Mouse (Mus musculus): Measurements from ENCODE around the gene Ube2ql1. TPM values are rescaled to one million over a fixed set of nuclear protein-coding genes. Genes with fewer than 3 reads are reported as not detected.

Gene Ube2ql1
- total RNA-seq (2021) = 100 to 1,000 TPM; 201 to 208 TPM
- long read RNA-seq, transcript Ube2ql1-201 (2 exons, 2,674 nt) = major isoform, 195 of 207 reads
- long read RNA-seq, partial matches to known transcripts = 0 of 207 reads
- long read RNA-seq, other reads (novel, unspliced or antisense) = 12 of 207 reads

DNA sequence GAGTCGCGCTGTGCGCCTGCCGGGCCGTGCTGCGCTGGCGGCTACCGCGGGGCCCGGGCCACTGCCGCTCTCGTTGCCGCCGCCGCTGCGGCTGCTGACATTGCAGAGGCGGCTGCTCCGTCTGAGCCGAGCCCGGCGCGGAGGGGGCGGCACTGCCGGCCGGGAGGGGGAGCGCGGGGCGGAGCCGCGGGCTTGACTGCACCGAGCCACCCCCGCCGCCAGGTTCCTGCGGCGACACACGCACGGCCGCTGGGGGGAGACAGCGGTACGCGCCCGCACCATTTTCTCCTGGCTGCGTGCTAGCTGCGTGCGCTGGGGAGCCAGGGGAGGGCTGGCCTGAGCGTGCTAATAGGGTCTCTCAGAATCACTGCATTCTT, at the start of gene Ube2ql1:
Gene Ube2ql1 (minus strand): TSS at position 131 of the 377 bp plus-strand sequence.
- DNase-seq (ENCODE audit: low spot score in 2 of 2) = peak; percentile 95 to 97

DNA sequence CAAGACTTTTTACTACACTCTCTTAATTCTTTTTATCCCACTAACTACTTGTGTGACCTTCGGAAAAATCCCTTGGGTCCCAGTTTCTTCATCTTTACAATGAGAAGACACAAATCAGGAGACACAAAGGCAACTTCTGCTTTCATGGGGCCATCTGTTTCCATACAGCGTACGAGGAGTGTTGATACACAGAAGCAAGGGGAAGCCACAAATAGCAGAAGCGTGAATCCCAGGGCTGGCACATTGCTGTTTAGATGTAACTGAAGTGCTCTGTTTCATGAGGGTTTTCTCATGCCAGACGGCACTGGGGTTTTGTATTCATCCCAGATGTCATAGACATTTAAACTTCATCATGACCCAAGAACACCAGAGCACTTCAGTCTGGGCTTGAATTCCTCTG, 49.0 kb upstream of the Ube2ql1 start:
- no peak for DNase-seq (ENCODE audit: low spot score in 2 of 2)

DNA sequence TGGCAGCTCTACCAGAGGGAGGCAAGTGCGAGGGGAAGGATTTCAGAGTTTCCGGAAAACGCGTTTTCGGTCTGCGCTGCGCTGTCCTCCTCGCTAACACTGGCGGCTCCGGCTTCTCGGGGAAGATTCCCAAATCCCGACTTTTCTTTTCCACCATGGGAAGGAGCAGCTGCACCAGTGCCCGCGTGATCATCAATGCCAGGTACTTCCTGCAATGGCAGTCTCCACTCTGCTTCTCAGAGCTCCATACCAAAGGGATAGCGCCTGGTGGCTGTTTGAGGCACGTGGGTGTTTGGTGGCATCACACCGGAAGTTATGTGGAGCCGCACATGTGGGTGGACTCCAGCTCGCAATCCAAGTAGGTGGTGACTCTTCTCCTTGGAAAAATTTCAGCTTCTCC, 38.5 kb upstream of the Ube2ql1 start:
- DNase-seq (ENCODE audit: low spot score in 2 of 2) = peak in 1 of 2 experiments; percentile 32

DNA sequence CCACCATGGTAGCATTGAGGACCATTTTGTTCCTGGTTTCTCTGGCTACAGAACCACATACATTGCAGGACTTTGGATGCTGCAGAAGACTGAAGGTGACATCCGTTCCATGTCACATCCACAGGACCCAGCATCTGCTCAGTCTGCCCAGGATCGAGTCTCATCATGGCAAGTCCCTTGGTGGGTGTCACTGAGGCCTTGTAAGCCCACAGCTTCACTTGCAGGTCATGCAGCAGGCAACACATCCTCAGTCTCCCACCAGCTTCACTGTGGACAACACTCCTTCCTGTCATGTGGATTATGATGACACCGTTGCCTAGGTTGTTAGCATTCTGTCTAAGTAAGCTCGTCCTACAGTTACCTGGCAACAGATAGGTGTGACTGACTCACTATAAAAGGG, 32.7 kb upstream of the Ube2ql1 start:
- no peak for DNase-seq (ENCODE audit: low spot score in 2 of 2)

DNA sequence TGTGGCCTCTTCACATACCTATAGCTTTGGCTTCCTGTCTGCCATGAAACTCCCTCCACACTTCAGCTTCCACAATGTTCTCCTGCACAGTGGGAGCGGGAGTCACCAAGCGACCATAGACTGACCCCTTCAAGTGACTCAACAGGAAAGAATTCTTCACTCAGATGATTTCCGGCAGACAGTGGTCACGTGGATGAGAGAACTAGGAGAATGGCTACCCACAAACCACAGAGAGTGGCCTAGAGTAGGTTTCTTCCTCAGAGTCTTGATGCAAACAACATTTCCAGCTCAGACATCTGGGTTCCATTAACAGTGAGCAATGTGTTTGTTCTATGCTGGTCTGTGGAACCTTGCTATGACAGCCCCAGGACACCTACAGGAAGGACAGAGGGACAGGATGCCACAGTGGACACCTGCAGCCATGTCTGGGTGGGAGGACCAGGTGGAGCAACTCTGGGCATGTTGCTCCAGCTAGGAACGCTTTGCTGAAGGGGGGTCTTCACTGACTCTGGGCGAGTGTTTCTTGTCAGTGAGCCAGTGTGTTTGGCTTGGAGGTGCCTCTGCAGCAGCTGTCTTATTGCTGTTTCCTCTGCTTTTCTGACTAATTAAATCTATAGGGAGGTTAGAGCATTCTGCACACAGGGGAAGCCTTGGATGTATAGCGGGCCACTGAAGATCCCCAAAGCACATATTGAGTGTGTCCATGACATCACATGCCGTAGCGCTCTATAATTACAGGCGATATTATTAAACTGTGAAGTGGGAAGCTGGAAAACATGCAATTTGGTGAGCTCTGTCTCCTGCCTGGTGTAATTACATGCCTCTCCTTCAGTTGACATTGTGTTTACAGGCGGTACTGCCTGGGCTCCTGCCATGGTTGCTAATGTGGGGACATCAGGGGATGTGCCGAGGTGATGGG, 31.1 kb upstream of the Ube2ql1 start:
- DNase-seq (ENCODE audit: low spot score in 2 of 2) = no peak

DNA sequence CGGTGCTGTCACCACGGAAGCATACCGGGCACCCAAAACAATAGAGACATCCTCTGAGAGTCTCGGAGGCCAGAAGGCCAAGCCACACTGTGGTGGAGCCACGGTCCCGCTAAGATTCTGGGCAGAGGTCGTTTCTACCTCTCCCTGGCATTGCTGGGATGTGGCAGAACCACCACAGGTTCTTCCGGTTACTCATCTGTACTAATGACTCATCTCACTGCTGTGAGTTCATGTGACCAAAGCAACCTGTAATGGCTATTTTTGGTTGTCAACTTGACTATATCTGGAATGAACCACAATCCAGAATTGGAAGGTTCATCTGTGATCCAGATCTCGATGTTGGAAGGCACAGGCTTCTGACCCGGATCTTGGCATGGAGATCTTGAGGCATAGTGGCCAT, 28.5 kb upstream of the Ube2ql1 start:
- no peak for DNase-seq (ENCODE audit: low spot score in 2 of 2)

DNA sequence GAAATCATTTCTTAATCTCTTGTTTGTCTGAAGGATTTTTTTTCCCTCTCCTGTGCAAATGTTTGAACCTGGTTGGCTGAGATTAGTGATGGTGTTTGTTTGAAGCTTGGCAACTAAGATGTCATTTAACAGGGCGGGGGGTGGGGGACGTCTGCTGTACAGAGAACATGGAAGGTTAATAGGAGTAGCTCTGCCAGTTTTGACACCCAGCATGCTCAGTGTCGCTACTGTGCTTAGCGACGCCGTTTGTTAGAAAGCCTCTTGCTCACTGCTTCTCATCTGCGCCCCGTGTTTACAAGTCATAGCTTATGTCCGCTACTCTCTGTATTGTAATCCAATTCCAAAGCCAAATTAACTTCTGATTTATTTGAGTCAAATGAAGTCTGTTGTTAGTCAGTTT, 25.0 kb upstream of the Ube2ql1 start:
- DNase-seq (ENCODE audit: low spot score in 2 of 2) = no peak

DNA sequence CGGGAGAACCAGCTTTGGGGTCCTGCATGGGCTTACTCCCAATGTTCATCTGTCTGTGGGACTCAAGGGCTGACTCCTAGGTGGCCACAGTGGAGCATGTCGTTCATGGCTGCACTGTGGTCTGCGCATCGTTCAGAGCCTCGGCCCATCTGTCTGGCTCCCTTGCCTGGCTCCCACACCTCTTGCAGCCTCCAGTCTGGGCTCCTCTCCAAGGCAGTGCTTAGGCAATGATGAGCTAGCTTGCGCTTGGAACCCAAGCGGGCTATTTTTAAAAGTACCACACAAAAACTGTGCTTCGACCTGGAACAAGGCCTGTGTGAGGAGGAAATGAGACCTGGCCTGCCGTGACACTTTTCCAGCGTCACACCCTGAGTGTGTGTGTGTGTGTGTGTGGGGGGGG, 21.7 kb upstream of the Ube2ql1 start:
- peak; percentile 77 to 78 for DNase-seq (ENCODE audit: low spot score in 2 of 2)

DNA sequence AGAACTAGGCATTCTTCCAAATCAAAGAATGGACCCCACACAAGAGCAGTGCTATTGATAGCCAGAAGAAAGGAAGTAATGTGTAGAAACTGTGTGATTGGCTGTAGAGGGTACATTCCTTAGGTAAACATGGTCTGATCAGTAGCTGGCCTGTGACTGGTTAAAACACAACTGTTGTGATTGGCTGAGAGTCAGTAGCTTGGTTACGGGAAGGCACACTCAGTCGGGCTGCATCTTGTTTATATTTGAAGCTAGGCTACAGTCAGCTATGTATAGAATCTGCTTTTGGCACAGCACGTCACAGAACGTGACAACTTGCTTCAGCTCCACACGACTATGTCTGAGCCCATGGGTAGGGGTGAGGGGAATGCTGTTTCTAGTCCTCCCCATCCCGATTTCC, 19.3 kb upstream of the Ube2ql1 start:
- no peak for DNase-seq (ENCODE audit: low spot score in 2 of 2)

DNA sequence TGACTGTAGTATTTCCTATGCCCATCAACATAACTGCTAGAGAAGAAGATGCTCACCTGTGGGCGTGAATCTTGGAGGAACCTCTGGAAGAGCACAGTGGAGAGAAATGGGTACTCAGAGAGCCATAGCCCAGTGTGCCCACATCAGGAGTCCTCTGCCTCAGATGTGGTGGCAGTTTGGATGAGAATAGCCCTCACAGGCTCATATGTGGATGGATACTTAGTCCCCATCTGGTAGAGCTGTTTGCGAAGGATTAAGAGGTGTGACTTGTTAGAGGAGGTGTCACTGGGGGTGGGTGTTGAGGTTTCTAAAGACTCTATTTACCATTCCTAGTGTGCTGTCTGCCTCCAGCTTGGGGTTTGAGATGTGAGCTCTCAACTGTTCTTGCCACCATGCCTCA, 13.2 kb upstream of the Ube2ql1 start:
- DNase-seq (ENCODE audit: low spot score in 2 of 2) = no peak

DNA sequence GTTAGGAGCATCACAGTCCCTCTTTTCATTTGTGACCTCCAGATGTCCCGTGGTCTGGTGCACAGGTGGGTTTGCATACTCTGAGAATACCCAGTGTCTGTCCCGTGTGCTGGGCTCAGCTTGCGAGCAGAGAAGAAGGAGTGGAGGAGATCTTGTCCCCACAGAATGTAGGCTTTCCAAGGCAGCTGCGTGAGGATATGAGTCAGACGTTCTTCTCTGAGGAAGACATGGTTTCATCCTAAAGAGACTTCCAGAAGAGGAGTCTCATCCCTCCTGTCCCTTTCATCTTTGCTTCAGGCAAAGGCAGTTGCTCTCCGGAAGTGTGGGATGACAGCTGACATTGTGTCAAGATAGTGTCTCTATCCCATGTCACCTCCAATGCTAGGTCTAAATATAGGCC, 11.8 kb upstream of the Ube2ql1 start:
- DNase-seq (ENCODE audit: low spot score in 2 of 2) = no peak

DNA sequence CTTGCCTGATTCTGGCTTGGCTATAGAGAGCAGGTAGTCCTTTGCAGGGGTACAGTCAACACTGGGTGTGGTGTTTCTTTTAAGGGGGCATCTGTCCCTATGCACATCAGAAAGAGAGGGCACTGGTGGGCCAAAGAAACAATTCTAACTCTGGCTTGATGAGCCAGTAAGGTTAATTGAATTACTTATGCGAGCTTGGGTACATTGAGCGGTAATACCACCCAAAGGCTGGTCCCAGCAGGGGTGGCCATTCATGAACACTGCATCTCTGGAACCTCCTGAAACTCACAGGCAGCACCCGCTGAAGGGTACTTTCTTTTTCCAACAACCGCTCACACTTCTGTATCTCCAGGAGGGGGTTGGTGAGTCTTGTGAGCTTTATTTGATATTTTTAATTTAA, 9.1 kb upstream of the Ube2ql1 start:
- DNase-seq (ENCODE audit: low spot score in 2 of 2) = no peak

DNA sequence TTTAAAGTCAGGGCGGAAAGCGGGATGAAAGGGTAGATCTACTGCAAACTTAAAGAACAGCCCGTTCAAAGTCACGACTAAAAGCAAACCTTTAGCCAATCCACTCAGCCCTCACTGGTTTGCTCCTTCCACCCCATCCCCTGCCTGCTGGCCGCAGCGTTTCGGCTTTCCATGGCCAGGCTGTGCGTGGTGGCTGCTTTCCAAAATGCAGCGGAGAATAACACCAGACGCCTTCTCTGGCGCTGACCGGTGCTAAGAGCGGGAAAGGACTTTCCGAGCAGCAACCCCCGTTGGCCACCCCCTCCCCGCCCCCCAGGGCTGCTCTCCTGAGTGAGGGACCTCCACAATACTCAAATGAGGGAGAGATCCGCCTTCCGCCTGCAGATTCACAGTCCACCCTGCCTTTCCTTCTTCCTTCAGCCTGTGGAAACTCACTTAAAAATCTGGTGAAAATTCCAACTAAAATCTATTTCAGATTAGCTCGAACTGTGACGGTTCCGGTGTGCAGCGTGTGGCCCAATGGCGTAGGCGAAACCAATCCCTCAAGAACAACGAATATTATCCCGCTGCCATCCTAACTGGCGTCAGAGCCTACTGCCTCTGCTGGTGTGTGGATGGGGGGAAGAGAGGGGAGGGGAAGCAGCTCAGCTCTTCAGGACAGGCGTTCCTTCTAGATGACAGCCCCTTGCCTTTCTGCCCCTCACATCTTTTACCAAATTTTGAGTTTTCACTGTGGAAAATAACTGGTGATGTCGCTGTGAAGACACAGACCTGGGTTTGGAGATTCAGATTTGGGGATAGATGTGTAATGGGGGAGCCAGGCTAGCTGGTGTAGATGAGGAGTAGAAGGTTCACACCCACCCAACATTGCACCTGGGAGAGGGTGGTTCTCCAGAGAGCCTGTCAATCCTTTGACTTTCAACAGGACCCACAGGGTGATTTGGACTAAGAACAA, 919 bp upstream of the Ube2ql1 start:
- DNase-seq (ENCODE audit: low spot score in 2 of 2) = peak; percentile 66 to 76

DNA sequence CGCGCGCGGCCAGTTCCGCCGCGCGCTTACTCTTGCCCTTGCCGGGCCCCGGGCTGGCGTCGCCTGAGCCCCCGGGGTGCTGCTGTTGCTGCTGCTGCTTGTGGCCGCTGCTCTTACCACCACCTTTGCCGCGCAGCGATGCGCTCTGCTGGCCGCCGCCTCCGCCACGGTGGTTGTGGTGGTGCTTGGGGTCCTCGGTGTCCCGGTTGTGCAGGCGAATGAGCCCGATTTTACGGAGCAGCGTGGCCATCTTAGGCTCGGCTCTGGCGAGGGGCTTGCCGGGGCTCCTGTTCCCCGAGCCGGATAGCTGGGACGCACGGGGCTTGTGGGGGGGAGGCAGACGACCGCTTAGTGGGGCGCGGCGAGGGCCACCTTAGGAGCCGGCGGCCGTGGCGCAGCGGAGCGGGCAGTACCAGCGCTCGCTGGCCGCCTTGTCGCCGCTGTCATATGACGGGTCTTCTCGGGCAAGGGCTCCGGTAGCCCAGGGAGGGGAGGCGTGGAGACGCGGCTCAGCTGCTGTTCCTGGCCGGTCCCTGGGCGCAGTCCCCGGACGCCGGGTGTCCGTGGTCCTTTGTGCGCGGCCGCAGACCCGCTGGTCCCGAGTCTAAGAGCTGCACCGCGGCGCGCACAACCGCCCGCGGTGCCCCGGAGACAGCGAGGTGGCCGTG, 464 bp downstream of the Ube2ql1 start:
- peak; percentile 57 to 68 for DNase-seq (ENCODE audit: low spot score in 2 of 2)

DNA sequence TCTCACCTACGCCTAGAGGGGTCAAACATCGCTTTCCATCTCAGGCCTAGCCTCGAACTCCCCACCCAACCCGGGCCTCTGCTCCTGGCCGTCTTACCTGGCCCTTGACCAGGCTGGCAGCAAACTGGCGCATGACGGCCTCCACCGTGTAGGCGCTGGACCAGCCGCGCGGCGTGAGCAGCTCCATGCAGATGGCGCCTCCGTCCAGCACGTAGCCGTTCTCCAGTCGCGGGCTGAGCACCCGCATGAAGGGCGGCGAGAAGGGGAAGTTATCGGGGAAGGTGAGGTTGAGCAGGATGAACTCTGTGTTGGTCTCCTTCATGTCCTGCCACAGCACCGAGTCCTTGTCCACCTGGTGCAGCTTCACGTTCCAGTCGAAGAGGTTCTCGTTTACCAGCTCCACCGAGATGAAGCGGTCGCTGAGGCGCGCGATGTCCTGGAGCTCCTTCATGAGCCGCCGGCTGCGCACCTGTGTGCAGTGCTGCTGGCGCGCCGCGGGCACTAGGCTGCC, 1.2 kb downstream of the Ube2ql1 start:
- DNase-seq (ENCODE audit: low spot score in 2 of 2) = peak; percentile 44 to 56

DNA sequence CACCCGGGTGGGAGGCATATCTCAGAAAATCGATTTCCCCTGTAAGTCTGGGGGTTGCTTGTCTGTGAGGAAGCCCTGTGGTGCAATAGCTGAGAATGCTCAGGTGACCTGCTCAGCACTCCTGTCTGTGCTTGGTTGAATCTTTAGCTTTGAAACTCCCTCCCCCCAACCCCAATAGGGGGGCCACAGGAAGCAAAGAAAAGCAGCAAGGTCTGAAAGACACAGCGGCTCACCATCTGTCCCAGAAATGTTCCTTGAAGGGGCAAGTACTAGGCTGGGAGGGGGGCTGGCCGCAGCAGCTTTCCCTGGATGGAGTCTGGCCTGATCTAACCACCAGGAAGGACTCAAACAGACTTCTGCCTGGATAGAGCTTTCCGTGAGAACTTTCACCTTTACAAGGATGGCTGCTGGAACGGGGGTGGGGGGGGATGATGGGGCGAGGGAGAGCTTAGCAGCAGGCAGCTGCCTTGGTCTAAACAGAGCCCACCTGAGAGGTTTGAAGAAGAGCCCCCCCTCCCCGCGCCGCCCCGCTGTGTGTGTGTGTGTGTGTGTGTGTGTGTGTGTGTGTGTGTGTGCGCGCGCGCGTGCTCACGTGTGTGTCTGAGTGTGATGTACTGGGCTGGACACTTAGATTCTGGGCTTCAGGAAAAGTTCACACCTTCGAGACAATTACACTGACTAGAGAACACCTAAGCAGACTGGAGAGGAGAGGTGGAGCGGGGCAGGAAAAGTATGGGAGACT, 2.1 kb downstream of the Ube2ql1 start:
- DNase-seq (ENCODE audit: low spot score in 2 of 2) = no peak

DNA sequence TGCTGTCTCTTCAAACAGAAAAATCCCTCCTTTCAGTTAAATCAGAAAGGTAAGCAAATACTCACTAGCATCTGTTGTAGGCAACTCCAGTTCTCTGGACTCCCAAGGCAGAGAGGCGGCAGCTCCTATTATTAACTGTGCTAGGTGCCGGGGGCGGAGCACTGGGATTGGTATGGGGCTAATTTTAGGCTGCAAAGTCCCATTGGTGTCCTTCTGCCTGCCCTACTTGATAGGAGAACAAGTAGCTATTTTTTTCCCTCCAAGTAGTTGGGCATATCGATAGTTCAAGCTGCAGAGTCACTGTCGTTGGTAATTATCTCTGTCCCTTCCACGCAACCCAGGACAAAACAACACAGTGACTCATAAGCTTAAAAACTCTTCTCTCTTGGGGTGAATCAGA, 7.1 kb downstream of the Ube2ql1 start:
- DNase-seq (ENCODE audit: low spot score in 2 of 2) = no peak

DNA sequence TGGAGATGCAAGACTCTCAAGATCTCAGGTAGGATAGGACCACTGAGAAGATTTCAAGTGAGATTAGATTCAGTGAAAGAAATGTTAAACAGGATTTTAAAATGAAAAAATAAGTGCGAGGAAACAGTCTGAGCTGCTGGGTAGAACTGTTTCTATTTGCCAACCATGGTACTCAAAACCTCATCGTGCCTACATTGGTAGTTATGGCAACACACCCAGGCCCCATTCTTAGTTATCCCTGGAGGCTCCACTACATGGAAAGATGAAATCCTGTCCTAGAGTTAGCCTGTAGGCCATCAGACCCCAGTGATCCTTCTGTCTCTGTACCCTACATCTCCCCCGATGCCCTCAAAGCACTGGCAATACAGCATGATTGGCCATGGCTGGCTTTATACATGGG, 14.3 kb downstream of the Ube2ql1 start:
- no peak for DNase-seq (ENCODE audit: low spot score in 2 of 2)

DNA sequence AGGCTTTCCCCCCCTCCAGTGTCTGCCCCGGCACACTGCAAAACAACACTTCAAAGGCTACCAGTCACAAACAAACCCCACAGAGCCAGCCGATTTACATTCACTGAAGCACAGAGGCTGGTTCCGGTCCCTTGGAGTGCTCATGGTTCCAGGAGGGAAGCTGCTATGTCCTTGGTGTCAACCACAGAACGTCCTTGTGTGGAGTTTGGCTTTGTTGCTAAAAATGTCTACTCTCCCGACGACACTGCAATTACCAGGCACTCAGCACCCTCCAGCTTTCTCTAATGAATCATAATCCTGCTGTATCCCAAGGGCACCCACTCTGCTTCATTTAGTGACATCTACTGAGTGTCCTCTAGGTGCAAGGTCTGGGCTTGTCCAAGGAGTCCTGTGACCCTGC, 18.5 kb downstream of the Ube2ql1 start:
- DNase-seq (ENCODE audit: low spot score in 2 of 2) = no peak

DNA sequence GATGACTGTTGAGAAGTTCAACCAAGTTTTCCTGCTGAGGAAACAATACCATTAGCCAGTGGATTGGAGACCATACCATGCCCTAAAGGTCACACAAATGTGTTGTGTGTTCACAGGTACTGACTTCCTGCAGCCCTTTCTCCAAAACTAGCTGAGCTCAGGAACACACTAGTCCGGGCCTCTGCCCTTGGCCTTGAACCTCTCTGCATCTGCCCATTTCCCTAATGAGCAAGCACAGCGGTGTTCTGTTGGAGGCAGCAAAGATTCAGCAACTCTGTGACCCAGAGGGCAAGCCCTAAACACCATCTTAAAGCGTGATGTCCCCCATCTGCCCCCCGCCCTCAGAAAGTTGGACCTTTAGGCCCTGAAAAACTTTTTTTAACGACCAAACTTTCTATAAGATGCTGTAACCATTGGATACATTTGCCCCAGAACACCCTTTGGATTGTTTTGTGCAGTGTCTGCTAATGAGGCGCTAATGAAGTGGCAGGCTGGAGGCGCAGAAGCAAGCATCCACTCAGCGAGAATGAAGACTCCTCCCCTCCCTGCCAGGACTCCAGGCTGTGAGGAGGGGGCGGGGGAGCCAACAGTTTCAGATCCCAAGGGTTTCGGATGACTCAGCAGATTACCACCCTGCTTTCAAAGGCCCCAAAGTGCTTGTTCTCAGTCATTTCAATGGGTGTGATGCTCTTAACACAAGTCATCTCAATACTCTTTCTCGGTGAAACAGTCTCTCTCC, 21.7 kb downstream of the Ube2ql1 start:
- DNase-seq (ENCODE audit: low spot score in 2 of 2) = no peak
